Mouse (Mus musculus): ENCODE results near the gene Prtn3.
A peak's percentile ranks its signal among the peaks of the same experiment; 100 is the strongest.

Prtn3 gene

DNA sequence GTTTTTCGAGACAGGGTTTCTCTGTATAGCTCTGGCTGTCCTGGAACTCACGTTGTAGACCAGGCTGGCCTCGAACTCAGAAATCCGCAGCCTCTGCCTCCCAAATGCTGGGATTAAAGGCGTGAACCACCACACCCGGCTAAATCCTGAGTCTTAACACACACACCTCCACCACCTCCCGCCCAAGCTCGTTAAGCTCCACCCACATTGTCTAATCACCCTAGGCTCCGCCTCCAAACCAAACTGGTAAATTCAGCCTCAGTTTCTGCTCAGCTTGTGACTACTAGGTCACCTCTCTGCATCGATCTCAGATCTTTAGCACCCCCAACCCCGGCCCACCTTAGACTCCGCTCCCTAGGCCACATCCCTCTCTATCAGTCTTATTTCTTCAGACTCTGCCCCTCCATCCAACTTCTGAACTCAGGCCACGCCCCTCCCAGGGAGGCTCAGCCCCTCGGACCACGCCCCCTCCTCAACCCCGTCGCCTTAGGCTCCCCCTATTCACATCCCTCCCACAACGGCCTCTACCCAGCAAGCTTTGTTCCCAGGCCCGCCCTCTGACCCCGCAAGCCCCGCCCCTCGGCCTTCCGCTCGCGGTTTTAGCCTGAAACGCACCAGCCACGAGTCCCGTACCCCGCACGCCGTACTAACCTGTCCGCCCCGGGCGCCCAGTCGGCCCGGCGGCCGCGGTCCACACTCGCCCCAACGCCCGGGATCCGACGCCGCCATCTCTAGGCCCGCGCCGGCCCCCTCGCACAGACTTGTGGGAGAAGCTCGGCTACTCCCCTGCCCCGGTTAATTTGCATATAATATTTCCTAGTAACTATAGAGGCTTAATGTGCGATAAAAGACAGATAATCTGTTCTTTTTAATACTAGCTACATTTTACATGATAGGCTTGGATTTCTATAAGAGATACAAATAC lies 34.2 kb downstream of the Prtn3 start, which contains the start of gene Med16:
Gene Med16 (minus strand): TSS at position 757 of the 925 bp plus-strand sequence.
- DNase-seq (ENCODE audit: low read depth, low spot score), result peak; percentile 98

DNA sequence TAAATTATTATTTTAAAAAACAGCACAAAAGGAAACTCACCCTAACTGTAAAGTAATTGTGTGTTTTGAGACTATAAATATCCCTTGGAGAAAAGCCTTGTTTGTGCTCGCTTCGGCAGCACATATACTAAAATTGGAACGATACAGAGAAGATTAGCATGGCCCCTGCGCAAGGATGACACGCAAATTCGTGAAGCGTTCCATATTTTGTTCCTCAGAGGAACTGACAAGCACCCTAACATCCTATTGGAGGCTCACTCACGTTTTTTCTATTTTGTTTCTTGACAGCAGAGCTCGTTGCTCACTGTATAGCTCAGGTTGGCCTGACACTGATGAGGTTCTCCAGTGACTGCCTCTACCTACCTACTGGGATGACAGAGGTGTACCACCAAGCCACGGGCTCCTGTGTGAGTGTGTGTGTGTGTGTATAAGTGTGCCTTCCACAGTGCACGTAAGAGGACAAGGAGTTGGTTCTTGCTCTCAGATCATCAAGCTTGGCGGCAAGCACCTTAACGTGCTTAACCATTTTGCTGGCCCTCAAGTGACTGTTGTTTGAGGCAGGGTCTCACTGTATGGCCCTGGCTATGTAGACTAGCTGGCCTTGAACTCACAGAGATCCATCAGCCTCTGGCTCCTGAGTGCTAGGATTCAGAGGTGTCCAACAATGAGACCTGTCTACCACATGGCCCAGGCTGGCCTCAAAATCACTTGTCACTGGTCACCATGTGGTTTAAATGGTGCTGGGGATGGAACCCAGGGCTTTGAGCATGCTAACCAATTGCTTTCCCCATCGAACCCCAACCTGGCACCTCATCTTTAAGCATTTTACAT lies 35.0 kb downstream of the Prtn3 start:
- peak; percentile 78 for DNase-seq (ENCODE audit: low read depth, low spot score)

DNA sequence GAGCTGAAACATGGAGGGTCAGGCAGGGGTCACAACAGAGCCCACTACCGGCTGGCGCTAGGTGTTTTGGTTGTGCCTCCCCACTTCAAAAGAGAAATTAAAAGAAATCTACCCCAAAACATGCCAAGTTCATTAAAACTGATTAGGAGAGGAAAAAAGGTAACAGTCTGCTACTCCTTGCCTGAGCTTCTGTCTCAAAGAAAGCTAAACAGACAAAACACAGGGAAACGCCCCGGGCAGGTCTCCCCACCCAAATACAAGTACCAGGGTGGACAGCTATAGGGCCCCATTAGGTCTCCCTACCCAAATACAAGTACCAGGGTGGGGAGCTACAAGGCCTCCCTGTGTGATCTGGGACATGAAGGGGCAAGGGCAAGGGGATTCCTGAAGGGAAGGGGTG lies 36.3 kb downstream of the Prtn3 start, which contains the start of gene Gm26602:
Gene Gm26602 (plus strand): TSS at position 301 of the 400 bp plus-strand sequence.
- DNase-seq (ENCODE audit: low read depth, low spot score), result no peak

DNA sequence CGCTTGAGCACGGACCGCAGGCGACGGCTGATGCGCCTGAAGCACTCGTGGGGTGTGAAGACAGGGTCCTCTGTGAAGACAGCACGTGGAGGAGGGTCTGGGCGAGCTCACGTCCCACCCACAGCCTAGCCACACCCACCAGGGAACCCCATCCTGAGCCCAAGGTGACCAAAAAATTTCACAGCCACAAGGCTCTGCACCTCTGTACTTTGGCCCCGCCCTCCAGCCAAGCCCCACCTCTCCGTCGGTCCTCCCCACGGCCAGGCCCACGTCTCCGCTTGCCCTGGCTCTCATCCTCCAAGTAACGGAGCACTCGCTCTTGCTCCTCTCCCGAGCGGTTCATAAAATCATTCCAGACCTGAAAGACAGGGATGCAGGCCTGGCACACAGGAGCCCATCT lies 38.1 kb downstream of the Prtn3 start:
- DNase-seq (ENCODE audit: low read depth, low spot score), result no peak

DNA sequence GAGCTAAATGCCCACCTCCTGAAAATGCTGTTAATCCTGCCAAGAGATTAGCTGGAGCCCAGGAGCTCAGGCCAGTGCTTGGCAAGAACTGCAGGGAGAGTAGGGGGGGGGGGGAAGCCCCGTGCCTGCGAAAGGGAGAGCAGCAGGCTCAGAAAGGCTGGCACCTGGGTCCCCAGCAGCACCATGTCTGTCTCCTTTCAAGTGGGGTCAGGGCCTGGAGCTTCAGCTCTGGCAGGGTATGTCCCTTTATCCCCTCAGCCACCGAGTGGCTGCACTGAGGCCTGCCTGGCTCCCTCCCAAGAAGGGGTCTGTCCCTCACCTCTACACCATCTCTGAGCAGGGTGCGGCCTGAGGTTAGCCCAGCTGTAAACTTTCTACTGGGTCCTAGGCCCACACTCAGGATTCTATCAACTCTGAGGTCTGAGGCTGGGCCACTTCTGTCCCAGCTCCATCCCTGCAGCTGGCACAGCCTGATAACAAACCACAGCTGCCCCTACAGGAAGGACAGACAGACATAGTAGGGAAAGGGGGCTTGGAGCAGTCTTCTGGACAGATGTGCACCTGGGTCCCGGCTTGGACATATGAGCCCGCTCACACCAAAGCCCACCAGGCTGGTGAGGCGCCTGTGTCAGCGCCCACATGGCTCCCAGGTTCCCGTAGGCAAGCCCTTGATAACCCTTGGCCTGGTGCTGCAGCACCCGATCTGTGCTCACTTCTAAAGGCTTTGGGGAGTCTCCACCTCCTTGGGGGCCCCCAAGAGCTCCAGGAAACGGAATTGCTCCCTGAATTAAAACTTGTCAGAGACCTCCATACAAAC lies 40.1 kb downstream of the Prtn3 start:
- DNase-seq (ENCODE audit: low read depth, low spot score), result no peak

DNA sequence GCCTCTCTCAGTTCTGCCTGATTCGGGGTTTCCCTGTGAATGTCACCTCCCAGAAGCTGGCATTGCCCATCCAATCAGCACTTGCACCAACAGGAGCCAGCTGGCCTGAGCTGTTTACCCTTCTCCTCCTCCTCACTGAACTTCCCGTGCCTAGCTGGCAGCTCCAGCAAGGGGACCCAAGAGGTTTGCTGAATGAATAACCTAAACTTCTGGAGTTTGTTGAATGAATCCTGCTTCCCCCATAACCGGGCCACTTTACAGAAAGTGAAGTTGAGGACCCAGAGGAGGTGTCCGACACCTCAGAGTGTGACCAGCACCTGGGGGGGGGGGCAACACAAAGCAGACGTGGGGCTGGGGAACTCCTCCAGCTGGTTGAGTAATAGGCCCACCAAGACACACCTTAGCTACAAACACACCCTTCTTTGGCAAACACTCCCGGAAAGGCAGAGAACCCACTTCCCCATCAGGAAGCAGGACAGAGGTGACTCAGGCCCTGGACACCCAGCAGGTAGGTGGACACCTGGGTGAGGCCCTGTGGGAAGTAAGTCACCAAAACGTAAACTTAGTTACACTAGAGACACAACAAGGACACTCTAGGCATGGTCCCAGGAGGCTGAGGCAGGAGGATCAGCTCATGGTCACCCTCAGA lies 40.8 kb downstream of the Prtn3 start:
- DNase-seq (ENCODE audit: low read depth, low spot score), result no peak

DNA sequence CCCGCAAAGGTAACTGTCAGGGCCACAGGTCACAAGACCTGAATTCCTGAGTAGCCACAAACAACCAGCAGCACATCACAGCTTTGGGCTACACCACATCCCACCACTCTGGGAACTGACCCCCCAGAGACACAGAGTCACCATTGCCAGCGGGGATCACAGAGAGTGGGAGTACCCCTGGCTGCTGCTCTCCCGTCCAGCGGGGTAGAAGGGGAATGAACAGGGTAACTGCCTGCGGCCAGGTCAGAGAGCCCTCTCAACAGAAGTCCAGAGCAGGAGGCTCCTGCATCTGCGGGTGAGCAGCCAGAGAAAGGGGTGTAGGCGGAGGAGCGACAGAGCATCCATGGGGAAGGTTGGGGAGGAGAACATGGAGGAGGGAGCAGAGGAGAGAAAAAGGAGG lies 41.8 kb downstream of the Prtn3 start:
- DNase-seq (ENCODE audit: low read depth, low spot score), result peak; percentile 53

DNA sequence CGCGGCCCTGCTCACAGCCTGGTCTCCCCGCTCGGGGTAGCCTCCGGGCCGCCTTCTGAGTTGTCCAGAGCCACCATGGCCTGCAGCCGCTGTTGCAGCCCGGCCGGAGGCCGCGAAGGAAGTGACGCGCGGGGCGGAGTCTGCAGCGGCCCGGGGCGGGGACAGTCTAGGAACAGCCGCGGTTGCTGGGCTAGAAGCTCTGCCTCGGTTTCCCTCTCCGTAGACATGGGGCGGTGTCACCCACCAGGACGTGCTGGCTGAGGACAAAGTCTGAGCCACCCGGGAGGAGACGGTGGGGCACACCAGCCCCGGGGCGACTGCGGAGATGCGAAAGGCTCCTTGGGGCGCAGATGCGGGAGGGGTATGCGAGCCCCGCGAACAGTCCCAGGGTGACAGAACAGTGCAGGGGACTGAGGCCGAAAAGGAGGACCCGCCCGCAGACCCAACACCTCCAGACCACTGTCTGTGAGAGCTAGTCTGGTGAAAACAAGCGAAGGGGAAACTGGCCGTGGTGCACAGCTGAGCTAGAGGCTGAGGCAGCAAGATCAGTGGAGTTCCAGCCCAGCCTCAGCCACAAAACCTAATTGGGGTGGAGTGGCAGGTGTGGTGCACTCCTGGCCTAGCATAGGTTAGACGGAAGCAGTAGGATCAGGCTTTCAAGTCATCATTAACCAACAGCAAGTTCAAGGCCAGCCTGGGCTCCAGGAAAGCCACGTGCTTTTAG lies 42.7 kb downstream of the Prtn3 start, which contains the start of gene Kiss1r:
Gene Kiss1r (plus strand): TSS at position 164 of the 724 bp plus-strand sequence.
- peak; percentile 89 for DNase-seq (ENCODE audit: low read depth, low spot score)

DNA sequence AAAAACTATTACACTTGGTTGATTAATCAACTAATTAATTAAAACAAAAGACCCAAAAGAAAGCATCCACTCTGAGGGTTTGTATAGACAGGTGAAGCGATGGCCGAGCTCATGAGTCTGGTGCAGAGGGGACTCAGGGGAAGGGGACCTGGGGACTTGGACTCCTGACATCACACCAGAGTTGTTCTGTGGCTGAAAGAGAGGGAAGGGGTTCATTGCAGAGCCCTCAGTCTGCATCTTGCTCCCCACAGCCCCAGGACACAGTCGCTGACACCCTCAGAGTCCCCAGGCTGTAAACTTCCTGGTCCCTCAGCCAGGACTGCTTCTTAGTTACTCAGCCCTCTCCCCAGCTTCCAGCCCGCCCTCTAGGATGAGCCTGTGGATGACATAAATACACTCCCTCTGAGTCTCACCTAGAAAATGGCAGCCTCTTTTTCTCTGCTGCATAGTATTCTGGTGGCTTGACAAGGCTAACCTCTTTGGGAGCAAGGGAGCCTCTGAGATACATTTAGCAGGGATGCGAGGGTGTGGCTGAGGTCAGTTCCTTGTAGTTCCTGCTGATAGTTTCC lies 43.3 kb downstream of the Prtn3 start:
- DNase-seq (ENCODE audit: low read depth, low spot score), result no peak

DNA sequence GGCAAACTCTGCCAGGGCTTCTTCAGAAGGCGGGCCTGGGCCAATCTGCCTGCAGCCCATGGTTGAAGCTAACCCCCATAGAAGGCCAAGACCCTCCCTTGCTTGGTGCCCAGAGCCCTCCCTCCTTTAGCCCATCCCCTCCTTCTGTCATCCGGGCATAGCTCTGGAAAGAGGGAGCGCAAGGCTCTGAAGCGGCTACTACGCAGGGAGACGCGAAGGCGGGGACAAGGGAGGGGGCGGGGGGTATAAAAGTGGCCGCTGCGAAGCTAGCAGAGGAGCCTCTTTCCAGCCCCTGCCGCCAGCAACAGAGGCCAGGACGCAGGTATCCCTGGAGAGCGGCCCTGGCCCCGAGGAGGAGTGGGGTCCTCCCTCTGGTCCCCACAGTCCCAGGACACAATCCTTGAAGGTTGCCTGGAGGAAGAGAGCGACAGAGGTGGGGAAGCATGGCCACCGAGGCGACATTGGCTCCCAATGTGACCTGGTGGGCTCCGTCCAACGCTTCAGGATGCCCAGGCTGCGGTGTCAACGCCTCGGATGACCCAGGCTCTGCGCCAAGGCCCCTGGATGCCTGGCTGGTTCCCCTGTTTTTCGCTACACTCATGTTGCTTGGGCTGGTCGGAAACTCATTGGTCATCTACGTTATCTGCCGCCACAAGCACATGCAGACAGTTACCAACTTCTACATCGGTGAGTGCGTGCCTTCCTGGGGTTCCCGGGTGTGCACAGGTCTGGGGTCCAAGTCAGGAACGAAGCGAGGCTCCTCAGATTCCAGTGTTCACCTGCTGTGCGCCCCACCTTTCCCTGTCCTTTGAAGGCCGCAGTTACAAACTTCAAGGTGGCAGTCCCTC lies 44.2 kb downstream of the Prtn3 start:
- peak; percentile 77 for DNase-seq (ENCODE audit: low read depth, low spot score)

DNA sequence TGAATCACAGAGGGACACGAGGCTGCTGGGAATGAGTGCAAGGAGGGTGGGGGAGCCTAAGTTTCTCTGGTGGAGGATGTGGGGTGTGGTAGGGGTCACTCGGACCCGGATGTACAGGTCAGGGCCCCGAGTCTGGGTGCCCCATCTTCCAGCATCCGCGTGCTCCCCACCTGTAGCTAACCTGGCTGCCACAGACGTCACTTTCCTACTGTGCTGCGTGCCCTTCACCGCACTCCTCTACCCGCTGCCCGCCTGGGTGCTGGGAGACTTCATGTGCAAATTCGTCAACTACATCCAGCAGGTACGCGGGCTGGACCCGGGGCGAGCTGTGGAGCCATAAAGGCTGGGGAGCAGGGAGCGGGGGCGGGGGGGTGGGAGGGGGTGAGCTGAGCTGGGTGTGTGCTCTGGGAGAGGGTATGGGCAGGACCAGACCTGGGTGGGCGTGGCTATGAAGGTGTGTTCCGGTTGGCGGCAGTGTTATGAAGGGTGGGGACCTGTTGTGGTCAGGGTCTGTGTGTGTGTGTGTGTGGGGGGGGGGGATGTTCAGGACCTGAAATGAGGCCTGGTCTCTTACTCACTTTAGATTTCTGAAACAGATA lies 45.1 kb downstream of the Prtn3 start:
- no peak for DNase-seq (ENCODE audit: low read depth, low spot score)

DNA sequence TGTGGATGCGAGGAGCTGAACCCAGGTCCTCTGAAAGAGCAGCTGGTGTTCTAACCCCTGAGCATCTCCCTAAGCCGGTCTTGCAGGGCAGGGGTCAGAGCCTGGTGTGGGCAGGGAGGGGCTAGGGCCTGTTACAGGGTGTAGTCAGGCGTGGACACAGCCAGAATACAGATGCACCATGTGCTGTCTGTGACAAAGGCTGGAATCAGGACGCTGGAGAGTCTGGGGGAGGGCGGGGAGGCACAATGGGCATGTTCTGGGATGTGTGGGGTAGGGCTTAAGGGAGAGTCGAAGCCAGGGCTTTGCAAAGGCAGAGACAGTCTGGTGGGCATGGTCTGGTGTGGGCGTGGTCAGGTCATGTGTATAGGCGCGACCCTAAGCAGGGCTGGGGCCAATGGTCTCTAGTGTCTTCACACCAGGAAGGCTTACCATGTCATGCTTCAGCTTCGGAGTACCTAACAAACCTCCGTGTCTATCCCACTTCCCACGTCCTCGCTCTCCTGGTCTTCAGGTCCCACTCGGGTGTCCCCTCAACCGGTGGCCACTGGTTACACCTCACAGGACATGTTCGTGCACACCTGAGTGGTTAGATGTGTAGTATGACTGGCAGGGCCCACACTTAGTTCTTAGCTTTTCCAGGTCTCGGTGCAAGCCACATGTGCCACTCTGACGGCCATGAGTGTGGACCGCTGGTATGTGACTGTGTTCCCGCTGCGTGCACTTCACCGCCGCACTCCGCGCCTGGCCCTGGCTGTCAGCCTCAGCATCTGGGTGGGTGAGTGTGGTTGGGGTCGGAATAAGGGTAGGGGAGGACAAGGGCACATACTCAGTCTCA lies 46.0 kb downstream of the Prtn3 start:
- no peak for DNase-seq (ENCODE audit: low read depth, low spot score)

DNA sequence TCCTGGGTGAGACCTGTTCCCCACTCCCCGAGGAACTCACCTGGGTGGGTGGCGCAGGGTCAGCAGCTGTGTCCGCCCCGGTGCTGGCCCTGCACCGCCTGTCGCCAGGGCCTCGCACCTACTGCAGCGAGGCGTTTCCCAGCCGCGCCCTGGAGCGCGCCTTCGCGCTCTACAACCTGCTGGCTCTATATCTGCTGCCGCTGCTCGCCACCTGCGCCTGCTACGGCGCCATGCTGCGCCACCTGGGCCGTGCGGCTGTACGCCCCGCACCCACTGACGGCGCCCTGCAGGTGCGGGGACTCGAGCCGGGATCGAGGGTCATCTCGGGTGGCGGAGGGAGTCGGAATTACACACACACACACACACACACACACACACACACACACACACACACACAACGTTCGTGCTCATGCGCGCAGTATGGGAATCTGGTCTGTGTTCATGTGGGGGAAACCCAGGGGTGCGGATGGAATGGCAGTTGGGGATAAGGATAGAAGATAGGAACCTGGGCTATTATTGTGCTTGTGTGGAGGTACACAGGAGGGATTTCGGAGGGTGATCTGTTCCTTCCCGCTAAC lies 46.8 kb downstream of the Prtn3 start, which contains the start of gene R3hdm4:
Gene R3hdm4 (minus strand): TSS at position 251 of the 578 bp plus-strand sequence.
- DNase-seq (ENCODE audit: low read depth, low spot score), result peak; percentile 50

DNA sequence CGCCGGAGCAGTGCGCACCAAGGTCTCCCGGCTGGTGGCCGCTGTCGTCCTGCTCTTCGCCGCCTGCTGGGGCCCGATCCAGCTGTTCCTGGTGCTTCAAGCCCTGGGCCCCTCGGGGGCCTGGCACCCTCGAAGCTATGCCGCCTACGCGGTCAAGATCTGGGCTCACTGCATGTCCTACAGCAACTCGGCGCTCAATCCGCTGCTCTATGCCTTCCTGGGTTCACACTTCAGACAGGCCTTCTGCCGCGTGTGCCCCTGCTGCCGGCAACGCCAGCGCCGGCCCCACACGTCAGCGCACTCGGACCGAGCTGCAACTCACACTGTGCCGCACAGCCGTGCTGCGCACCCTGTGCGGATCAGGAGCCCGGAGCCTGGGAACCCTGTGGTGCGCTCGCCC lies 47.3 kb downstream of the Prtn3 start:
- DNase-seq (ENCODE audit: low read depth, low spot score), result no peak

DNA sequence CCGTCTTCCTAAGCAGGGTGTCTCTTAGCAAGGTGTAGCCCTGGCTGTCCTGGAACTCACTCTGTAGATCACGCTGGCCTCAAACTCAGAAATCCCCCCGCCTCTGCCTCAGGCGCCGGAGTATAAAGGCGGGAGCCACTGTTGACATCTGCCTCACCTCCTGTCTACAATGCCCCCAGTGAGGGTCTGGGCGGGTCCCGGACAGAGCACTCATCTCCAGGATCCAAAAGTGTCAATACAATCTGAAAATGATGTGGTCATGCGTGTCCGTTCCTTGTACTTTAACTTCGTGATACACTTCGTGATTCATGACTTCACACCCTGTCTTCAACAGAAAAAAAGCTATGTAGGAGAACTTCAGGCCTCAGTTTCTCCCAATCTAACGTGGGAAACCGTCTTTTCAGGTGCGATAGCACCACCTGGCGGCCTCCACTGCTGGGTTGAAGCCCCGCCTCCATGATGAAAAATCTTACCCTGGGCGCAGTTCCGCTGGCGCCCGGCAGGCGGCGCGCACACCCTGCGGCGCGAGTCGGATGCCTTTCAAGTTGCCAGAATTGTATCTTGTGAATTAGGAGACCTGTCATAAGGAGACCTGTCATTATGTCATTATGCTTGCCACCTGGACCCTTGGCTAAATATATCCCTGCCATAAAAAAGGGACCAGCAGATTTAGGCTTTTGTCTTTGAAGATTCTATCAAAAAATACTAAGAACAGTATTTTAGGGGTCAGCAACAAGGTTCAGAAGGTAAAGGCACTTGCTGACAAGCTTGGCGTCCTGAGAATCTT lies 50.9 kb downstream of the Prtn3 start:
- peak; percentile 94 for DNase-seq (ENCODE audit: low read depth, low spot score)

DNA sequence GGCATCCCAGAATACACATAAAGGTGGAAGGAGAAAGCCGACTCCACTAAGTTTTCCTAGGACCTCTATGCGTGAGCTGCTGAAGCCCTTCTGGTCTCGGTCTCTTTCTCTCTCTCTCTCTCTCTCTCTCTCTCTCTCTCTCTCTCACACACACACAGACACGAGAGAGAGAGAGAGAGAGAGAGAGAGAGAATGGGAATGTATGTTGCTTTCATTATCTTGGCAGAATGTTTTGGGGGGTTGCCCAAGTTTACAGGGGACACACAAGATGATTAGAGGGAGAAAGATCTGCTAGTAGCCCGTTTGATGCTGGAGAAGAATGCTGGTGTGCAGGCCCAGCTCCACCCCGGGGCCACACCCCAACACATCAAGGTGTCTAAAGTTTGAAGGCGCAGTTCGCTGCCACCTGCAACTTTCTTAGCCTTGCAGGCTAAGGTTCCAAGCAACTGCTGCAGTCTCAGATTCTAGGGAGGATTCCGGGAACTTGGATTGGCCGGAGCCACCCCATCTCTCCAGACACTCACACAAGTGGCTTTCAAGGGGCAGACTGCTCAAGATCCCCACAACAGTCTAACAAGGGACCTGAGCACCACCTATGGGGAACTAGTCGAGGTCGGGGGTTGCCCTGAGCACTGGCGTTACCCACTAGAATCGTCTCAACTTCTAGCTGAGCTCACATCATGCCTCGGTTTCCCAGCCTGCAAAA lies 51.7 kb downstream of the Prtn3 start:
- DNase-seq (ENCODE audit: low read depth, low spot score), result no peak
